Comparison of ENCODE assay signal across 8 mouse cellular contexts in the genomic region with DNA sequence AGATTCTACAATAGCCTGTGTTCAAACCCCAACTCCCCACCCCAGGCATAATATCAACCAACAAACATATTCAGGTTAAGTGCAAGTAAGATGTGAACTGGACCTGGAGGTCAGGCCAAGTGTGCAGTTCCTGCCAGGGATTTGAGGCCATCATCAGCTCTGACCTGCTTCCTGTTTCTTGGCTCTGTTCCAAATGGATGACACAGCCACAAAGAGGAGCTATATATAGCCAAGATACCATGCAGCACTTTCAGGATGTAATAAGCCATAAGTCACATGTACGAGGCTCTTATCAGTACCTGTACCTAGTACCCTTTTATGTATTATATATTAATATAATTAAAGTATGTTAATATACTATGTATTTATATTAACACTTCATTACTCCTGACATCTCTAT. TPM values are rescaled to one million over a fixed set of nuclear protein-coding genes. Genes with fewer than 3 reads are reported as not detected.
A peak's percentile ranks its signal among the peaks of the same experiment; 100 is the strongest.
DNase-seq lines count a peak whose midpoint lies in the region; ATAC-seq and TF ChIP-seq lines count a peak whose summit lies in the region.
"Had no signal": no experiment of that assay in that cellular context is flagged by ENCODE, and none has a peak within 500 bp of the region (broad histone marks: within the 10 kb centered on the region; RNA-seq: fewer than 3 reads in every experiment).

No protein-coding gene starts in this region.

- peaks cover 5% of the 10 kb centered on the region; the same call in 1 of the 2 replicates for H3K79me2 ChIP-seq in heart, adult 2 months (replicated peaks; ENCODE audit: control insufficient read depth, insufficient read depth, low read length)

- no peak for TF ChIP-seq EP300 in heart, adult 2 months (IDR thresholded peaks at IDR 0.05; ENCODE audit: insufficient read depth, low read depth, low read length)

- H3K36me3 ChIP-seq in heart, adult 2 months (ENCODE audit: control insufficient read depth, insufficient read depth, low read length), result peaks cover 6% of the 10 kb centered on the region
- no peaks in the 10 kb centered on the region for H3K36me3 ChIP-seq in heart, embryonic 15.5 days

- no peak for TF ChIP-seq CTCF in heart, adult 2 months (IDR thresholded peaks at IDR 0.05)

- H3K27ac ChIP-seq in heart, adult 2 months, result peak overlapping the region; percentile 51
- H3K27ac ChIP-seq in heart, embryonic 15.5 days, result no peak overlapping the region

- intact Hi-C loops in heart, adult 2 months (cut with DNase I), result no loop called here

- DNase-seq in heart, adult 2 months, result no peak
- no peak for DNase-seq in heart, adult 8-10 months (ENCODE audit: low spot score)
- DNase-seq in retina, postnatal 1 day, result peak; percentile 71
- DNase-seq in retina, embryonic 14.5 days (ENCODE audit: low spot score), result no peak
- no peak for DNase-seq in frontal cortex, postnatal 10 days (ENCODE audit: low spot score in 2 of 2)
- DNase-seq in urinary bladder, postnatal 25 days (ENCODE audit: low spot score), result no peak
- DNase-seq: lung, adult 18-20 months had no signal

- ATAC-seq in heart, embryonic 15.5 days (replicated peaks; ENCODE audit: insufficient number of reproducible peaks, insufficient read depth, low FRiP score, low read depth), result peak; percentile 69

- H3K4me2 ChIP-seq in heart, embryonic 15.5 days, result no peak overlapping the region

- TF ChIP-seq POLR2A in heart, adult 2 months (IDR thresholded peaks at IDR 0.05; ENCODE audit: insufficient read depth, low read depth, low read length), result no peak

- H3K4me1 ChIP-seq in heart, adult 2 months (ENCODE audit: control insufficient read depth, insufficient read depth, low read length), result peaks cover 11% of the 10 kb centered on the region
- H3K4me1 ChIP-seq in heart, embryonic 15.5 days (replicated peaks), result peaks cover 39% of the 10 kb centered on the region

- 9% methylated on average over 1 of the region's 1 CpGs for whole genome bisulfite sequencing in heart, adult 2 months
- 10% methylated on average over 1 of the region's 1 CpGs for WGBS in heart, embryonic 15.5 days

- H3K27me3 ChIP-seq in heart, adult 2 months (ENCODE audit: control insufficient read depth, insufficient read depth, low read length), result no peaks in the 10 kb centered on the region
- no peaks in the 10 kb centered on the region for H3K27me3 ChIP-seq in heart, embryonic 15.5 days

- H3K9ac ChIP-seq in heart, adult 2 months (ENCODE audit: low read depth, low read length), result no peak overlapping the region
- no peak overlapping the region for H3K9ac ChIP-seq in heart, embryonic 15.5 days

- no peak overlapping the region for H3K4me3 ChIP-seq in heart, adult 2 months
- no peak overlapping the region for H3K4me3 ChIP-seq in heart, embryonic 15.5 days

- H3K9me3 ChIP-seq in heart, embryonic 15.5 days (replicated peaks), result no peaks in the 10 kb centered on the region

RNA-seq across cellular contexts. Expression of a gene that starts 10.5 kb away (rescaled TPM):
- total RNA-seq in heart, adult 2 months (2021), result 1 to 10 TPM; 5.6 to 6.0 TPM
- 4.6 and 7.1 TPM in 2 replicates for polyA plus RNA-seq in heart, adult 2 months (2012; rRNA removed)
- 1 to 10 TPM; 4.3 to 5.8 (median 4.9) TPM for total RNA-seq in heart, adult 8-10 months (2022)
- 3.4 and 4.3 TPM in 2 replicates for polyA plus RNA-seq in heart, embryonic 15.5 days (2015; fragmentation: Nextera tagmentation; extraction: Ambion mirVana)
